Comparison of ENCODE assay signal across 23 mouse cellular contexts in the genomic region with DNA sequence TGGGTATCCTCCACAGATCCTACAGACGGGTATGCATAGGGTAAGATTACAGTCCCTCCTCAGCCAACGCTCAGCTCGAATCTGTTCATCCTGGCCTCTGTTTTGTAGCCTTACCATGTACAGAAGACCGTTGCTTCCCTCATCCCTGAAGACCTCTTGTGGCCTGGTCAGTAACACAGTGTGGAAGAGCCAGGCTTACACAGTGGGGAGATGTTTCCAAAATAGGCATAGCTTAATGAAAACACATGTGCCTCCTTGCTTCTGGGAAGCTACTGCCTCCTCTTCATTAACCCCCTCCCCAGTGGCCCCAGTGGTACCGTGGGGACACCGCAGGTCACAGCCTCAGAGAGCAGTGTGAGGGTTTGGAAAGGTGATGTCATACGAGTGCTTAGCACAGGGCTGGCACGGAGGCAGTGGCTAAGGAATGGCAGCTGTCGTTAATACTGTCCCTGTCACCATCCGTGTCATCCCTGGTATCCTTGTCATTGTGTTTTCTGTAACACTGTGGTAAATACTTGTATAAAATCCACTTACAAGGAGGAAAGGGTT.
DNase-seq lines count a peak whose midpoint lies in the region; ATAC-seq and TF ChIP-seq lines count a peak whose summit lies in the region.
"Had no signal": no experiment of that assay in that cellular context is flagged by ENCODE, and none has a peak within 500 bp of the region (broad histone marks: within the 10 kb centered on the region; RNA-seq: fewer than 3 reads in every experiment).

No protein-coding gene starts in this region.

- no peak overlapping the region for H3K9ac ChIP-seq in hindbrain, postnatal 0 days (replicated peaks; ENCODE audit: low read length)
- no peak overlapping the region for H3K9ac ChIP-seq in hindbrain, embryonic 12.5 days
- no peak overlapping the region for H3K9ac ChIP-seq in midbrain, embryonic 11.5 days (ENCODE audit: low read length)
- no peak overlapping the region for H3K9ac ChIP-seq in midbrain, postnatal 0 days (replicated peaks; ENCODE audit: low read length, poor library complexity, severe bottlenecking)
- H3K9ac ChIP-seq in embryonic facial prominence, embryonic 14.5 days (ENCODE audit: low read depth, low read length): no peak overlapping the region
- H3K9ac ChIP-seq: forebrain, embryonic 12.5 days; forebrain, embryonic 15.5 days; hindbrain, embryonic 13.5 days had no signal

- peak; percentile 63; the same call in 1 of the 2 replicates for ATAC-seq in hindbrain, postnatal 0 days
- no peak for ATAC-seq in hindbrain, embryonic 12.5 days (ENCODE audit: low FRiP score)
- ATAC-seq in midbrain, embryonic 11.5 days (ENCODE audit: low FRiP score): no peak
- no peak for ATAC-seq in midbrain, postnatal 0 days (ENCODE audit: low FRiP score)
- peak; percentile 85 for ATAC-seq in embryonic facial prominence, embryonic 14.5 days (ENCODE audit: low read depth)
- no peak for ATAC-seq in activated CD4-positive, CD25-positive, alpha-beta regulatory T cell, adult 4 months
- ATAC-seq: CD4-positive, CD25-positive, alpha-beta regulatory T cell, adult 4 months; forebrain, embryonic 15.5 days; hindbrain, embryonic 16.5 days; inflammation-experienced regulatory T-cells, adult 6 months; intestine, embryonic 16.5 days had no signal

- no peaks in the 10 kb centered on the region for H3K36me3 ChIP-seq in hindbrain, postnatal 0 days (ENCODE audit: insufficient read depth, low read length)
- no peaks in the 10 kb centered on the region for H3K36me3 ChIP-seq in hindbrain, embryonic 12.5 days
- no peaks in the 10 kb centered on the region for H3K36me3 ChIP-seq in midbrain, embryonic 11.5 days (ENCODE audit: control insufficient read depth, insufficient read depth, low read length)
- H3K36me3 ChIP-seq in midbrain, postnatal 0 days (ENCODE audit: insufficient read depth, low read length): no peaks in the 10 kb centered on the region
- H3K36me3 ChIP-seq in embryonic facial prominence, embryonic 14.5 days (ENCODE audit: control insufficient read depth, insufficient read depth, low read length): no peaks in the 10 kb centered on the region
- H3K36me3 ChIP-seq: forebrain, embryonic 12.5 days; forebrain, embryonic 15.5 days; heart, embryonic 10.5 days; hindbrain, embryonic 13.5 days had no signal

- no peak overlapping the region for H3K4me3 ChIP-seq in hindbrain, postnatal 0 days (ENCODE audit: low read length)
- no peak overlapping the region for H3K4me3 ChIP-seq in hindbrain, embryonic 12.5 days
- H3K4me3 ChIP-seq in midbrain, embryonic 11.5 days (ENCODE audit: low read depth, low read length): no peak overlapping the region
- H3K4me3 ChIP-seq in midbrain, postnatal 0 days (ENCODE audit: low read depth, low read length): no peak overlapping the region
- no peak overlapping the region for H3K4me3 ChIP-seq in embryonic facial prominence, embryonic 14.5 days (ENCODE audit: low read depth, low read length)
- H3K4me3 ChIP-seq: erythroblast, embryonic 14.5 days; forebrain, embryonic 12.5 days; forebrain, embryonic 15.5 days; heart, adult 2 months; heart, embryonic 10.5 days; hindbrain, embryonic 13.5 days had no signal

- H3K4me1 ChIP-seq in hindbrain, postnatal 0 days (ENCODE audit: insufficient read depth, low read length): no peaks in the 10 kb centered on the region
- H3K4me1 ChIP-seq in hindbrain, embryonic 12.5 days: peaks cover 5% of the 10 kb centered on the region; the same call in 1 of the 2 replicates
- H3K4me1 ChIP-seq in midbrain, embryonic 11.5 days (ENCODE audit: control insufficient read depth, insufficient read depth, low read length): no peaks in the 10 kb centered on the region
- H3K4me1 ChIP-seq in midbrain, postnatal 0 days (ENCODE audit: insufficient read depth, low read length): no peaks in the 10 kb centered on the region
- no peaks in the 10 kb centered on the region for H3K4me1 ChIP-seq in embryonic facial prominence, embryonic 14.5 days (ENCODE audit: control insufficient read depth, insufficient read depth, low read length)
- H3K4me1 ChIP-seq: forebrain, embryonic 12.5 days; heart, embryonic 10.5 days had no signal

- no peak overlapping the region for H3K27ac ChIP-seq in hindbrain, postnatal 0 days
- H3K27ac ChIP-seq in hindbrain, embryonic 12.5 days: no peak overlapping the region
- no peak overlapping the region for H3K27ac ChIP-seq in midbrain, embryonic 11.5 days (ENCODE audit: low read depth, low read length)
- no peak overlapping the region for H3K27ac ChIP-seq in midbrain, postnatal 0 days (ENCODE audit: low read depth, low read length)
- H3K27ac ChIP-seq in embryonic facial prominence, embryonic 14.5 days (replicated peaks; ENCODE audit: low read depth, low read length): no peak overlapping the region
- H3K27ac ChIP-seq: forebrain, embryonic 12.5 days; forebrain, embryonic 15.5 days; heart, adult 2 months; heart, embryonic 10.5 days; hindbrain, embryonic 13.5 days had no signal

- no peaks in the 10 kb centered on the region for H3K27me3 ChIP-seq in hindbrain, postnatal 0 days (ENCODE audit: insufficient read depth, low read length)
- H3K27me3 ChIP-seq in hindbrain, embryonic 12.5 days: no peaks in the 10 kb centered on the region
- no peaks in the 10 kb centered on the region for H3K27me3 ChIP-seq in midbrain, embryonic 11.5 days (ENCODE audit: control insufficient read depth, insufficient read depth, low read length)
- H3K27me3 ChIP-seq in midbrain, postnatal 0 days (ENCODE audit: insufficient read depth, low read length): no peaks in the 10 kb centered on the region
- no peaks in the 10 kb centered on the region for H3K27me3 ChIP-seq in embryonic facial prominence, embryonic 14.5 days (replicated peaks; ENCODE audit: control insufficient read depth, insufficient read depth, low read length)
- H3K27me3 ChIP-seq: forebrain, embryonic 12.5 days; forebrain, embryonic 15.5 days; hindbrain, embryonic 13.5 days had no signal

- DNase-seq in hindbrain, postnatal 0 days (ENCODE audit: low spot score): no peak
- peak; percentile 66 for DNase-seq in midbrain, embryonic 11.5 days (ENCODE audit: low spot score, missing footprints)
- DNase-seq in midbrain, postnatal 0 days (ENCODE audit: low spot score): no peak
- peak; percentile 48 for DNase-seq in Muller cell, postnatal 12 days (ENCODE audit: inconsistent ontology term)
- no peak for DNase-seq in embryonic facial prominence, embryonic 14.5 days (ENCODE audit: low spot score)
- DNase-seq: adrenal gland, postnatal 14 days; cerebellum, adult 11 months; cerebellum, adult 2 months; cerebellum, adult 9-11 months; cerebellum, postnatal 25 days; gastrocnemius, postnatal 25 days; heart, adult 2 months had no signal

- no peaks in the 10 kb centered on the region for H3K9me3 ChIP-seq in hindbrain, postnatal 0 days (ENCODE audit: low read length)
- H3K9me3 ChIP-seq in hindbrain, embryonic 12.5 days (replicated peaks): no peaks in the 10 kb centered on the region
- H3K9me3 ChIP-seq in midbrain, embryonic 11.5 days (ENCODE audit: control insufficient read depth, low read length): no peaks in the 10 kb centered on the region
- no peaks in the 10 kb centered on the region for H3K9me3 ChIP-seq in midbrain, postnatal 0 days (ENCODE audit: low read length)
- H3K9me3 ChIP-seq in embryonic facial prominence, embryonic 14.5 days (ENCODE audit: control insufficient read depth, low read length): no peaks in the 10 kb centered on the region
- H3K9me3 ChIP-seq: forebrain, embryonic 12.5 days; forebrain, embryonic 15.5 days; heart, embryonic 10.5 days; hindbrain, embryonic 13.5 days had no signal

- H3K4me2 ChIP-seq in hindbrain, postnatal 0 days (ENCODE audit: low read depth, low read length): no peak overlapping the region
- H3K4me2 ChIP-seq in hindbrain, embryonic 12.5 days (replicated peaks): no peak overlapping the region
- no peak overlapping the region for H3K4me2 ChIP-seq in midbrain, embryonic 11.5 days
- no peak overlapping the region for H3K4me2 ChIP-seq in midbrain, postnatal 0 days (ENCODE audit: low read depth, low read length, poor library complexity, severe bottlenecking)
- H3K4me2 ChIP-seq in embryonic facial prominence, embryonic 14.5 days (ENCODE audit: low read depth, low read length): no peak overlapping the region
- H3K4me2 ChIP-seq: forebrain, embryonic 12.5 days; forebrain, embryonic 15.5 days; hindbrain, embryonic 13.5 days had no signal

- TF ChIP-seq CTCF in hindbrain, postnatal 0 days (IDR thresholded peaks at IDR 0.05; ENCODE audit: low read depth): no peak
- TF ChIP-seq CTCF in midbrain, postnatal 0 days (IDR thresholded peaks at IDR 0.05): no peak

- 84% methylated on average over 10 of the region's 10 CpGs for WGBS in hindbrain, postnatal 0 days
- WGBS in hindbrain, embryonic 12.5 days: 85% methylated on average over 10 of the region's 10 CpGs
- WGBS in midbrain, embryonic 11.5 days: 80% methylated on average over 10 of the region's 10 CpGs
- WGBS in midbrain, postnatal 0 days: 87% methylated on average over 10 of the region's 10 CpGs
- 72% methylated on average over 10 of the region's 10 CpGs for WGBS in embryonic facial prominence, embryonic 14.5 days

Comparison
In these comparisons a context has a peak if more than half of its experiments do, and no peak if none do; other contexts are left out.
1. ATAC-seq: peak in hindbrain, postnatal 0 days (single experiment) and embryonic facial prominence, embryonic 14.5 days (single experiment); none in hindbrain, embryonic 12.5 days (single experiment), midbrain, embryonic 11.5 days (single experiment), midbrain, postnatal 0 days (single experiment) and activated CD4-positive, CD25-positive, alpha-beta regulatory T cell, adult 4 months (single experiment).
2. DNase-seq: peak in midbrain, embryonic 11.5 days (single experiment) and Muller cell, postnatal 12 days (single experiment); none in hindbrain, postnatal 0 days (single experiment), midbrain, postnatal 0 days (single experiment) and embryonic facial prominence, embryonic 14.5 days (single experiment).